Mouse (Mus musculus): ENCODE measurements at regions not wholly inside any gene's neighbourhood (a gene's known extent, or its start where the extent isn't known, plus 50 kb on each side); places are given as distances from the start of the nearest gene placed in this dataset.

GRCm38 (mm10) chr6:94961821-94962220 lies 155.2 kb upstream of the Kbtbd8 start:
- Histone ChIP-seq H3K9me3 (replicated peaks; ENCODE audit: insufficient read depth, low read length) (no peaks in the 10 kb centered on the region), H3K36me3 (ENCODE audit: control insufficient read depth in 1 of 2, insufficient read depth in 2 of 2, low read length in 2 of 2) (peaks cover 0 to 12% of the 10 kb centered on the region in 2 experiments; a peak in 2 of 4 replicates), H3K27ac (ENCODE audit: control insufficient read depth, low read depth, low read length) (no peak overlapping the region), H3K4me1 (ENCODE audit: control insufficient read depth in 1 of 2, insufficient read depth in 2 of 2, low read length in 2 of 2) (peaks cover 2 to 20% of the 10 kb centered on the region in 2 experiments; a peak in 3 of 4 replicates), H3K79me2 (ENCODE audit: control insufficient read depth, insufficient read depth, low read length, poor library complexity) (no peaks in the 10 kb centered on the region), H3K4me3 (ENCODE audit: control insufficient read depth in 1 of 2, insufficient read depth in 1 of 2, low read depth in 2 of 2, low read length in 2 of 2) (no peak overlapping the region), H3K9ac (ENCODE audit: control insufficient read depth, low read depth, low read length, poor library complexity, severe bottlenecking) (no peak overlapping the region), H3K27me3 (ENCODE audit: control insufficient read depth in 1 of 2, insufficient read depth in 2 of 2, low read length in 2 of 2) (no peaks in the 10 kb centered on the region)
- no peak for TF ChIP-seq TBP (IDR thresholded peaks at IDR 0.05; ENCODE audit: low read depth, low read length)
- TF ChIP-seq POLR2AphosphoS2 (IDR thresholded peaks at IDR 0.05; ENCODE audit: low read length) = no peak
- TF ChIP-seq USF2 (IDR thresholded peaks at IDR 0.05; ENCODE audit: borderline replicate concordance in 1 of 2, insufficient read depth in 1 of 2, low read depth in 1 of 2, low read length in 2 of 2) = no peak
- no peak for TF ChIP-seq ETS1 (IDR thresholded peaks at IDR 0.05; ENCODE audit: low read depth, low read length)
- no peak for TF ChIP-seq SMC3 (IDR thresholded peaks at IDR 0.05; ENCODE audit: low read depth, low read length)
- TF ChIP-seq UBTF (IDR thresholded peaks at IDR 0.05; ENCODE audit: borderline replicate concordance, insufficient read depth, low read depth, low read length) = no peak
- no peak for TF ChIP-seq MYB (IDR thresholded peaks at IDR 0.05; ENCODE audit: low read depth, low read length)
- no peak for TF ChIP-seq E2F4 (IDR thresholded peaks at IDR 0.05; ENCODE audit: borderline replicate concordance, low read depth, low read length)
- no peak for TF ChIP-seq NELFE (IDR thresholded peaks at IDR 0.05; ENCODE audit: low read depth, low read length)
- TF ChIP-seq CTCF (IDR thresholded peaks at IDR 0.05 in 2 of 3, conservative IDR thresholded peaks at IDR 0.05 in 1 of 3; ENCODE audit: control insufficient read depth in 1 of 3, insufficient read depth in 1 of 3, low read depth in 2 of 3, low read length in 3 of 3, poor library complexity in 1 of 3, severe bottlenecking in 1 of 3) = no peak
- no peak for TF ChIP-seq MAX (IDR thresholded peaks at IDR 0.05; ENCODE audit: low read length)
- TF ChIP-seq POLR2AphosphoS5 (IDR thresholded peaks at IDR 0.05; ENCODE audit: borderline replicate concordance, low read depth, low read length) = no peak
- no peak for TF ChIP-seq MYC (IDR thresholded peaks at IDR 0.05; ENCODE audit: low read depth, low read length)
- DNase-seq (ENCODE audit: low read depth, low spot score) = peak; percentile 31

- no peak overlapping the region for H3K9ac ChIP-seq (ENCODE audit: control insufficient read depth, low read depth, low read length, poor library complexity, severe bottlenecking)
- H3K36me3 ChIP-seq (ENCODE audit: control insufficient read depth in 1 of 2, insufficient read depth in 2 of 2, low read length in 2 of 2) = peaks cover 0 to 16% of the 10 kb centered on the region in 2 experiments; a peak in 2 of 4 replicates
- no peak for TF ChIP-seq SIN3A (IDR thresholded peaks at IDR 0.05; ENCODE audit: low read length)
- TF ChIP-seq ZKSCAN1 (IDR thresholded peaks at IDR 0.05; ENCODE audit: low read depth, low read length) = no peak
- TF ChIP-seq GABPA (IDR thresholded peaks at IDR 0.05; ENCODE audit: low read depth, low read length) = no peak
- TF ChIP-seq NELFE (IDR thresholded peaks at IDR 0.05; ENCODE audit: low read depth, low read length) = no peak
- TF ChIP-seq TAL1 (IDR thresholded peaks at IDR 0.05; ENCODE audit: low read length) = no peak
- TF ChIP-seq ZMIZ1 (IDR thresholded peaks at IDR 0.05; ENCODE audit: low read depth, low read length) = no peak
- TF ChIP-seq KAT2A (conservative IDR thresholded peaks at IDR 0.05; ENCODE audit: low read depth, low read length) = no peak
- TF ChIP-seq CTCF (IDR thresholded peaks at IDR 0.05 in 2 of 3, conservative IDR thresholded peaks at IDR 0.05 in 1 of 3; ENCODE audit: control insufficient read depth in 1 of 3, insufficient read depth in 1 of 3, low read depth in 2 of 3, low read length in 3 of 3, poor library complexity in 1 of 3, severe bottlenecking in 1 of 3) = no peak
- TF ChIP-seq CHD2 (IDR thresholded peaks at IDR 0.05; ENCODE audit: low read length) = no peak
- TF ChIP-seq GATA1 (IDR thresholded peaks at IDR 0.05; ENCODE audit: low read depth, low read length) = no peak
- no peak for TF ChIP-seq MXI1 (IDR thresholded peaks at IDR 0.05; ENCODE audit: low read depth, low read length)
- no peak for TF ChIP-seq BHLHE40 (IDR thresholded peaks at IDR 0.05; ENCODE audit: borderline replicate concordance, low read depth, low read length)
- TF ChIP-seq RAD21 (IDR thresholded peaks at IDR 0.05; ENCODE audit: low read depth, low read length) = no peak
- TF ChIP-seq MAZ (IDR thresholded peaks at IDR 0.05; ENCODE audit: low read depth, low read length) = no peak
- TF ChIP-seq USF1 (IDR thresholded peaks at IDR 0.05; ENCODE audit: low read depth, low read length) = no peak
- no peak overlapping the region for H3K27ac ChIP-seq (ENCODE audit: control insufficient read depth, low read depth, low read length)
- no peaks in the 10 kb centered on the region for H3K79me2 ChIP-seq (ENCODE audit: control insufficient read depth, insufficient read depth, low read length, poor library complexity)
- H3K9me3 ChIP-seq (replicated peaks; ENCODE audit: insufficient read depth, low read length) = no peaks in the 10 kb centered on the region
- DNase-seq (ENCODE audit: low read depth, low spot score) = no peak
- H3K4me3 ChIP-seq (ENCODE audit: control insufficient read depth in 1 of 2, insufficient read depth in 1 of 2, low read depth in 2 of 2, low read length in 2 of 2) = no peak overlapping the region
- H3K27me3 ChIP-seq (ENCODE audit: control insufficient read depth in 1 of 2, insufficient read depth in 2 of 2, low read length in 2 of 2) = no peaks in the 10 kb centered on the region
- H3K4me1 ChIP-seq (ENCODE audit: control insufficient read depth in 1 of 2, insufficient read depth in 2 of 2, low read length in 2 of 2) = peaks cover 10 to 25% of the 10 kb centered on the region in 2 experiments
Observed at GRCm38 (mm10) chr6:94957990-94958389, 159.1 kb upstream of the Kbtbd8 start.
